In the genomic region with DNA sequence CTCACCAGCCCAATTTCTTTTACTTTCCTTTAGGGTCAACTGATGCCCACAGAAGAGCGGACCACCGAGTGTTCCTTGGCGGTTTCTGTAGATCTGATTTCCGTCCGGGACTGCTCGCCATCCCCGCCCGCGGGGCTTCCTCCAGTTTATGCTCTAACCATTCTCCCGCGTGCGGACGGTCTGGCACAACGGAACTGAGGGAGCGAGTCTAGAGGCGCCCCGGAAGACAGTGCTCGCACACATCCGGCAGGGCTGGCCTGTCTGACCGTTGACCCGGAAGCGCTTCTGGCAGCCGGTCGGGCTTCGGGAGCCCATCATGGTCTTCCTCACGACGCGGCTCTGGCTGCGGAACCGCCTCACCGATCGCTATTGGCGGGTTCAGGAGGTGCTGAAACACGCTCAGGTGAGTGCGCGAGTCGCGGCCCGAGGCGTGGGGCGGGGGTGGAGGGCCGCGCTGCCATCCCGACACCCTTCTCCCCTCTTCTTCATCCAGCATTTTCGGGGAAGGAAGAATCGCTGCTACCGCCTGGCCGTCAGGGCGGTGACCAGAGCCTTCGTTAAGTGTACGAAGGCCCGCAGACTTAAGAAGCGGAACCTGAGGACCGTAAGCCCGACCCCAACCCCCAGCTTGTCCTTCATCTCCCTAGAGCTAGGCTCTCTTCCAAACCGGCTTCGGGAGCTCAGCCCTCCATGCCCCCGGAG, we compare ENCODE assay signal across 8 mouse cellular contexts. TPM values are rescaled to one million over a fixed set of nuclear protein-coding genes. Genes with fewer than 3 reads are reported as not detected.
DNase-seq lines count a peak whose midpoint lies in the region; ATAC-seq and TF ChIP-seq lines count a peak whose summit lies in the region.

No protein-coding gene starts in this region.

- peak overlapping the region; percentile 91 for H3K9ac ChIP-seq in heart, embryonic 12.5 days
- peak overlapping the region; percentile 90 for H3K9ac ChIP-seq in kidney, postnatal 0 days (ENCODE audit: low read depth, low read length)
- H3K9ac ChIP-seq in liver, embryonic 11.5 days (ENCODE audit: low read depth, low read length): peak overlapping the region; percentile 77
- peak overlapping the region; percentile 77 for H3K9ac ChIP-seq in stomach, embryonic 14.5 days (replicated peaks; ENCODE audit: low read depth, low read length)

- peak; percentile 96 to 97 for DNase-seq in B cell, adult 2 months
- DNase-seq in brain, adult 2 months (ENCODE audit: low read depth, low spot score): peak; percentile 98
- peak; percentile 97 for DNase-seq in kidney, postnatal 0 days (ENCODE audit: low spot score)
- peak; percentile 95 for DNase-seq in liver, embryonic 11.5 days (ENCODE audit: low spot score)
- DNase-seq in naive thymus-derived CD4-positive, alpha-beta T cell, adult 2 months (ENCODE audit: low read depth): peak; percentile 97

- peak overlapping the region; percentile 90 for H3K4me3 ChIP-seq in heart, embryonic 12.5 days
- peak overlapping the region; percentile 90 for H3K4me3 ChIP-seq in kidney, postnatal 0 days (replicated peaks; ENCODE audit: low read depth, low read length)
- peak overlapping the region; percentile 73 for H3K4me3 ChIP-seq in liver, embryonic 11.5 days (ENCODE audit: low read depth, low read length)
- H3K4me3 ChIP-seq in stomach, embryonic 14.5 days (ENCODE audit: low read depth, low read length): peak overlapping the region; percentile 96

- no peaks in the 10 kb centered on the region for H3K27me3 ChIP-seq in heart, embryonic 12.5 days (replicated peaks)
- H3K27me3 ChIP-seq in kidney, postnatal 0 days (ENCODE audit: insufficient read depth, low read length): no peaks in the 10 kb centered on the region
- H3K27me3 ChIP-seq in liver, embryonic 11.5 days (replicated peaks; ENCODE audit: control insufficient read depth, insufficient read depth, low read length): no peaks in the 10 kb centered on the region
- no peaks in the 10 kb centered on the region for H3K27me3 ChIP-seq in stomach, embryonic 14.5 days (ENCODE audit: control insufficient read depth, insufficient read depth, low read length)

- no peaks in the 10 kb centered on the region for H3K9me3 ChIP-seq in heart, embryonic 12.5 days (replicated peaks)
- H3K9me3 ChIP-seq in kidney, postnatal 0 days (replicated peaks; ENCODE audit: low read length): no peaks in the 10 kb centered on the region
- no peaks in the 10 kb centered on the region for H3K9me3 ChIP-seq in liver, embryonic 11.5 days (ENCODE audit: control insufficient read depth, low read length)
- no peaks in the 10 kb centered on the region for H3K9me3 ChIP-seq in stomach, embryonic 14.5 days (ENCODE audit: control insufficient read depth, low read depth, low read length)

- peaks cover 21% of the 10 kb centered on the region for H3K4me1 ChIP-seq in heart, embryonic 12.5 days (replicated peaks)
- H3K4me1 ChIP-seq in kidney, postnatal 0 days (replicated peaks; ENCODE audit: insufficient read depth, low read length): peaks cover 9% of the 10 kb centered on the region
- peaks cover 15% of the 10 kb centered on the region for H3K4me1 ChIP-seq in liver, embryonic 11.5 days (replicated peaks; ENCODE audit: control insufficient read depth, insufficient read depth, low read length)
- peaks cover 10% of the 10 kb centered on the region; the same call in 1 of the 2 replicates for H3K4me1 ChIP-seq in stomach, embryonic 14.5 days (ENCODE audit: control insufficient read depth, insufficient read depth, low read length)

- TF ChIP-seq CTCF in kidney, postnatal 0 days (IDR thresholded peaks at IDR 0.05; ENCODE audit: low read depth): no peak

- WGBS in heart, embryonic 12.5 days: 0% methylated on average over 58 of the region's 58 CpGs
- WGBS in kidney, postnatal 0 days: under 1% methylated on average over 58 of the region's 58 CpGs
- under 1% methylated on average over 58 of the region's 58 CpGs for WGBS in liver, embryonic 11.5 days
- under 1% methylated on average over 56 of the region's 58 CpGs for WGBS in stomach, embryonic 14.5 days

- peaks cover 21% of the 10 kb centered on the region for H3K36me3 ChIP-seq in heart, embryonic 12.5 days
- H3K36me3 ChIP-seq in kidney, postnatal 0 days (ENCODE audit: insufficient read depth, low read length): peaks cover 11% of the 10 kb centered on the region
- H3K36me3 ChIP-seq in liver, embryonic 11.5 days (ENCODE audit: control insufficient read depth, insufficient read depth, low read length): peaks cover 22% of the 10 kb centered on the region
- peaks cover 27% of the 10 kb centered on the region for H3K36me3 ChIP-seq in stomach, embryonic 14.5 days (ENCODE audit: control insufficient read depth, insufficient read depth, low read length)

- ATAC-seq in erythroblast, adult 5-6 weeks (replicated peaks; ENCODE audit: low FRiP score, poor library complexity, severe bottlenecking): peak; percentile 96
- ATAC-seq in heart, embryonic 12.5 days (ENCODE audit: insufficient number of reproducible peaks, low FRiP score): peak; percentile 98
- peak; percentile 99 for ATAC-seq in kidney, postnatal 0 days (replicated peaks; ENCODE audit: low FRiP score, low read depth)
- ATAC-seq in liver, embryonic 11.5 days (replicated peaks; ENCODE audit: low FRiP score): peak; percentile 98
- peak; percentile 97 for ATAC-seq in stomach, embryonic 14.5 days (ENCODE audit: insufficient number of reproducible peaks, insufficient read depth, low FRiP score, low read depth)

- H3K4me2 ChIP-seq in heart, embryonic 12.5 days: peak overlapping the region; percentile 75
- peak overlapping the region; percentile 80 for H3K4me2 ChIP-seq in kidney, postnatal 0 days (ENCODE audit: low read length)
- peak overlapping the region; percentile 80 for H3K4me2 ChIP-seq in liver, embryonic 11.5 days
- peak overlapping the region; percentile 81 for H3K4me2 ChIP-seq in stomach, embryonic 14.5 days (replicated peaks; ENCODE audit: low read depth, low read length)

- H3K27ac ChIP-seq in heart, embryonic 12.5 days (ENCODE audit: poor library complexity, severe bottlenecking): peak overlapping the region; percentile 73
- H3K27ac ChIP-seq in kidney, postnatal 0 days: peak overlapping the region; percentile 81
- peak overlapping the region; percentile 20; the same call in 1 of the 2 replicates for H3K27ac ChIP-seq in liver, embryonic 11.5 days (ENCODE audit: low read depth, low read length)
- peak overlapping the region; percentile 71 for H3K27ac ChIP-seq in stomach, embryonic 14.5 days (ENCODE audit: low read length)

RNA-seq across cellular contexts. Expression of gene Mrpl20, which starts 0.8 kb away (rescaled TPM):
- total RNA-seq in erythroblast, adult 5-6 weeks (2015; ENCODE audit: low replicate concordance): 33.0 and 33.8 TPM in 2 replicates
- 18.9 and 45.0 TPM in 2 replicates for total RNA-seq in erythroblast, adult 5-6 weeks (2017; ENCODE audit: low replicate concordance)
- 137 and 151 TPM in 2 replicates for polyA plus RNA-seq in heart, embryonic 12.5 days (2016; fragmentation: Nextera tagmentation; extraction: Ambion mirVana)
- 283 and 294 TPM in 2 replicates for polyA plus RNA-seq in kidney, postnatal 0 days (2015; fragmentation: Nextera tagmentation; extraction: Ambion mirVana)
- polyA plus RNA-seq in liver, embryonic 11.5 days (2014; fragmentation: Nextera tagmentation; extraction: Ambion mirVana): 312 and 326 TPM in 2 replicates
- 209 and 211 TPM in 2 replicates for polyA plus RNA-seq in stomach, embryonic 14.5 days (2014; fragmentation: Nextera tagmentation; extraction: Ambion mirVana)

RNA-seq across cellular contexts. Expression of gene Ccnl2, which starts 8.8 kb away (rescaled TPM):
- 117 and 136 TPM in 2 replicates for total RNA-seq in erythroblast, adult 5-6 weeks (2015; ENCODE audit: low replicate concordance)
- total RNA-seq in erythroblast, adult 5-6 weeks (2017; ENCODE audit: low replicate concordance): 187 and 202 TPM in 2 replicates
- 137 TPM in 2 replicates for polyA plus RNA-seq in heart, embryonic 12.5 days (2016; fragmentation: Nextera tagmentation; extraction: Ambion mirVana)
- polyA plus RNA-seq in kidney, postnatal 0 days (2015; fragmentation: Nextera tagmentation; extraction: Ambion mirVana): 103 and 109 TPM in 2 replicates
- polyA plus RNA-seq in liver, embryonic 11.5 days (2014; fragmentation: Nextera tagmentation; extraction: Ambion mirVana): 132 and 140 TPM in 2 replicates
- polyA plus RNA-seq in stomach, embryonic 14.5 days (2014; fragmentation: Nextera tagmentation; extraction: Ambion mirVana): 193 and 209 TPM in 2 replicates

RNA-seq across cellular contexts. Expression of gene Ankrd65, which starts 13.3 kb away (rescaled TPM):
- 2.5 TPM in 1 of 2 replicates, not detected in the other for total RNA-seq in erythroblast, adult 5-6 weeks (2015; ENCODE audit: low replicate concordance)
- total RNA-seq in erythroblast, adult 5-6 weeks (2017; ENCODE audit: low replicate concordance): 1.7 and 4.3 TPM in 2 replicates
- not detected in 2 replicates for polyA plus RNA-seq in heart, embryonic 12.5 days (2016; fragmentation: Nextera tagmentation; extraction: Ambion mirVana)
- 0.28 and 0.29 TPM in 2 replicates for polyA plus RNA-seq in kidney, postnatal 0 days (2015; fragmentation: Nextera tagmentation; extraction: Ambion mirVana)
- not detected in 2 replicates for polyA plus RNA-seq in liver, embryonic 11.5 days (2014; fragmentation: Nextera tagmentation; extraction: Ambion mirVana)
- polyA plus RNA-seq in stomach, embryonic 14.5 days (2014; fragmentation: Nextera tagmentation; extraction: Ambion mirVana): 0.38 and 0.46 TPM in 2 replicates

RNA-seq across cellular contexts. Expression of gene Tmem88b, which starts 17.8 kb away (rescaled TPM):
- total RNA-seq in erythroblast, adult 5-6 weeks (2015; ENCODE audit: low replicate concordance): 1.3 TPM in 1 of 2 replicates, not detected in the other
- total RNA-seq in erythroblast, adult 5-6 weeks (2017; ENCODE audit: low replicate concordance): 0.42 and 1.3 TPM in 2 replicates
- 7.0 and 7.2 TPM in 2 replicates for polyA plus RNA-seq in heart, embryonic 12.5 days (2016; fragmentation: Nextera tagmentation; extraction: Ambion mirVana)
- polyA plus RNA-seq in kidney, postnatal 0 days (2015; fragmentation: Nextera tagmentation; extraction: Ambion mirVana): 0.16 and 0.22 TPM in 2 replicates
- 0.25 and 0.39 TPM in 2 replicates for polyA plus RNA-seq in liver, embryonic 11.5 days (2014; fragmentation: Nextera tagmentation; extraction: Ambion mirVana)
- 0.54 and 0.81 TPM in 2 replicates for polyA plus RNA-seq in stomach, embryonic 14.5 days (2014; fragmentation: Nextera tagmentation; extraction: Ambion mirVana)

RNA-seq across cellular contexts. Expression of gene Aurkaip1, which starts 27.6 kb away (rescaled TPM):
- 25.0 and 35.9 TPM in 2 replicates for total RNA-seq in erythroblast, adult 5-6 weeks (2015; ENCODE audit: low replicate concordance)
- 48.7 and 56.0 TPM in 2 replicates for total RNA-seq in erythroblast, adult 5-6 weeks (2017; ENCODE audit: low replicate concordance)
- polyA plus RNA-seq in heart, embryonic 12.5 days (2016; fragmentation: Nextera tagmentation; extraction: Ambion mirVana): 128 and 132 TPM in 2 replicates
- polyA plus RNA-seq in kidney, postnatal 0 days (2015; fragmentation: Nextera tagmentation; extraction: Ambion mirVana): 169 and 171 TPM in 2 replicates
- 199 and 212 TPM in 2 replicates for polyA plus RNA-seq in liver, embryonic 11.5 days (2014; fragmentation: Nextera tagmentation; extraction: Ambion mirVana)
- polyA plus RNA-seq in stomach, embryonic 14.5 days (2014; fragmentation: Nextera tagmentation; extraction: Ambion mirVana): 125 and 132 TPM in 2 replicates

Comparison
In these comparisons a context has a peak if more than half of its experiments do, and no peak if none do; other contexts are left out.
1. Peak in every context shown above with its lines: DNase-seq, ATAC-seq, H3K4me3 ChIP-seq and H3K27ac ChIP-seq.
2. H3K27ac ChIP-seq: peak in every context shown above with its lines; median percentile 81 in kidney, postnatal 0 days; 73 in heart, embryonic 12.5 days; 71 in stomach, embryonic 14.5 days; 20 in liver, embryonic 11.5 days.